In the genomic region with DNA sequence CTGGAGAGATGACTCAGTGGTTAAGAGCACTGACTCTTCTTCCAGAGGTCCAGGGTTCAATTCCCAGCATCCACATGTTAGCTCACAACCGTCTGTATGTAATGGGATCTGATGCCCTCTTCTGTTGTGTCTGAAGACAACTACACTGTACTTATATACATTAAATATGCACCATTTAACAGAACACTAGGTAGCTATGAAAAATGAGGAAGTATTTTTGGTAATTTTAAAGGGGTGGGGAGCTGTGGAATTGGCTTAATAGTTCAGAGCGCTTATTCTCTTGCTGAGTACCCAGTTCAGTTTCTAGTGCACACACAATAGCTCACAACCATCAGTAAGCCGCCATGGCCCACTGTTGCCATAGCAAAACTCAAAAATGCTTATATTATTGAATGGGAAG, we compare ENCODE assay signal across 27 mouse cellular contexts.
"Had no signal": no experiment of that assay in that cellular context is flagged by ENCODE, and none has a peak within 500 bp of the region (broad histone marks: within the 10 kb centered on the region; RNA-seq: fewer than 3 reads in every experiment).

No protein-coding gene starts in this region.

- H3K27ac ChIP-seq: embryonic facial prominence, embryonic 10.5 days; embryonic facial prominence, embryonic 12.5 days; embryonic facial prominence, embryonic 13.5 days; embryonic facial prominence, embryonic 15.5 days; forebrain, embryonic 10.5 days; forebrain, embryonic 12.5 days; forebrain, embryonic 13.5 days; forebrain, embryonic 15.5 days; gastrocnemius, adult 2 months; heart, adult 2 months had no signal

- ATAC-seq: forebrain, embryonic 13.5 days; forebrain, embryonic 14.5 days; forebrain, embryonic 15.5 days; forebrain, embryonic 16.5 days; forebrain, postnatal 0 days had no signal

- H3K9ac ChIP-seq: embryonic facial prominence, embryonic 12.5 days; embryonic facial prominence, embryonic 13.5 days; embryonic facial prominence, embryonic 15.5 days; forebrain, embryonic 12.5 days; forebrain, embryonic 13.5 days; forebrain, embryonic 15.5 days; forebrain, postnatal 0 days had no signal

- H3K36me3 ChIP-seq: embryonic facial prominence, embryonic 10.5 days; embryonic facial prominence, embryonic 12.5 days; embryonic facial prominence, embryonic 13.5 days; embryonic facial prominence, embryonic 15.5 days; forebrain, embryonic 10.5 days; forebrain, embryonic 12.5 days; forebrain, embryonic 15.5 days had no signal

- H3K27me3 ChIP-seq: embryonic facial prominence, embryonic 12.5 days; embryonic facial prominence, embryonic 13.5 days; embryonic facial prominence, embryonic 15.5 days; forebrain, embryonic 12.5 days; forebrain, embryonic 13.5 days; forebrain, embryonic 15.5 days had no signal

- H3K9me3 ChIP-seq: embryonic facial prominence, embryonic 10.5 days; embryonic facial prominence, embryonic 12.5 days; embryonic facial prominence, embryonic 13.5 days; embryonic facial prominence, embryonic 15.5 days; forebrain, embryonic 10.5 days; forebrain, embryonic 12.5 days; forebrain, embryonic 13.5 days; forebrain, embryonic 15.5 days had no signal

- H3K4me3 ChIP-seq: embryonic facial prominence, embryonic 10.5 days; embryonic facial prominence, embryonic 12.5 days; embryonic facial prominence, embryonic 13.5 days; embryonic facial prominence, embryonic 15.5 days; erythroblast, embryonic 14.5 days; forebrain, embryonic 10.5 days; forebrain, embryonic 12.5 days; forebrain, embryonic 13.5 days; forebrain, embryonic 15.5 days; gastrocnemius, adult 2 months; heart, adult 2 months had no signal

- H3K4me2 ChIP-seq: embryonic facial prominence, embryonic 12.5 days; embryonic facial prominence, embryonic 13.5 days; embryonic facial prominence, embryonic 15.5 days; forebrain, embryonic 12.5 days; forebrain, embryonic 13.5 days; forebrain, embryonic 15.5 days had no signal

- DNase-seq: cerebellum, adult 8-10 months; cerebellum, adult 9-11 months; cerebellum, postnatal 10 days; cerebellum, postnatal 14 days; cerebellum, postnatal 25 days; cerebellum, postnatal 36 days; embryo, embryonic 11 days; forebrain, postnatal 0 days; gastrocnemius, adult 2 months; gastrocnemius, postnatal 10 days; gastrocnemius, postnatal 14 days; gastrocnemius, postnatal 25 days; gastrocnemius, postnatal 36 days; heart, adult 11 months; heart, adult 18-20 months; heart, adult 2 months had no signal
